Mouse (Mus musculus): ENCODE results near the gene Gbp2.

GRCm38 (mm10) chr3:142618658-142619057 lies 1.7 kb upstream of the Gbp2 start:
- TF ChIP-seq CTCF (IDR thresholded peaks at IDR 0.05; ENCODE audit: extremely low read depth, insufficient read length, insufficient replicate concordance, low read depth, low read length) (no peak), POLR2A (IDR thresholded peaks at IDR 0.05; ENCODE audit: low read depth, low read length) (no peak)

All from small intestine, adult 2 months (tissue).